Mouse (Mus musculus): ENCODE data around the gene Podxl. TPM values are rescaled to one million over a fixed set of nuclear protein-coding genes. Genes with fewer than 3 reads are reported as not detected.
"Not testable (repeated sequence)": the region's sequence is repeated elsewhere in the genome, so short reads cannot be mapped to it uniquely, and the experiment has no call there.

Podxl gene
- total RNA-seq, 1 experiment from 2014 or later: 49.6 TPM

- no peak for DNase-seq
Measured at GRCm38 (mm10) chr6:31568070-31568595, 4.4 kb upstream of the Podxl start.

GRCm38 (mm10) chr6:31567200-31567599 is 3.4 kb upstream of the Podxl start:
- DNase-seq: no peak

GRCm38 (mm10) chr6:31564901-31565391 is 1.2 kb upstream of the Podxl start:
- DNase-seq: no peak

GRCm38 (mm10) chr6:31564182-31564531 is 376 bp upstream of the Podxl start:
- no peak for DNase-seq

- no peak for DNase-seq
Measured at GRCm38 (mm10) chr6:31562371-31563080, 1.3 kb downstream of the Podxl start.

- not testable (repeated sequence) for DNase-seq
Measured at GRCm38 (mm10) chr6:31561948-31562347, 1.8 kb downstream of the Podxl start.

- DNase-seq: no peak
Measured at GRCm38 (mm10) chr6:31560138-31560959, 3.4 kb downstream of the Podxl start.

GRCm38 (mm10) chr6:31556460-31557100 is 7.2 kb downstream of the Podxl start:
- DNase-seq: no peak

GRCm38 (mm10) chr6:31550876-31551532 is 12.8 kb downstream of the Podxl start:
- no peak for DNase-seq

- peak; percentile 87 for DNase-seq
Measured at GRCm38 (mm10) chr6:31549361-31550051, 14.3 kb downstream of the Podxl start.

- peak; percentile 46 for DNase-seq
Measured at GRCm38 (mm10) chr6:31544318-31544717, 19.5 kb downstream of the Podxl start.

GRCm38 (mm10) chr6:31540018-31540417 is 23.8 kb downstream of the Podxl start:
- no peak for DNase-seq

GRCm38 (mm10) chr6:31538112-31538511 is 25.7 kb downstream of the Podxl start:
- no peak for DNase-seq

GRCm38 (mm10) chr6:31537193-31537592 is 26.6 kb downstream of the Podxl start:
- no peak for DNase-seq

GRCm38 (mm10) chr6:31534705-31535104 is 29.1 kb downstream of the Podxl start:
- DNase-seq: no peak

- DNase-seq: no peak
Measured at GRCm38 (mm10) chr6:31531880-31532279, 31.9 kb downstream of the Podxl start.

GRCm38 (mm10) chr6:31528339-31528738 is 35.4 kb downstream of the Podxl start:
- no peak for DNase-seq

GRCm38 (mm10) chr6:31527897-31528296 is 35.9 kb downstream of the Podxl start:
- peak; percentile 67 for DNase-seq

- DNase-seq: no peak
Measured at GRCm38 (mm10) chr6:31526929-31527328, 36.9 kb downstream of the Podxl start.

GRCm38 (mm10) chr6:31525231-31525900 is 38.4 kb downstream of the Podxl start:
- DNase-seq: peak; percentile 68

GRCm38 (mm10) chr6:31524647-31525046 is 39.1 kb downstream of the Podxl start:
- no peak for DNase-seq
